Mouse (Mus musculus) adrenal gland, postnatal 4 days (tissue): ENCODE results near the gene Adcyap1. TPM values are rescaled to one million over a fixed set of nuclear protein-coding genes. Genes with fewer than 3 reads are reported as not detected.
A peak's percentile ranks its signal among the peaks of the same experiment; 100 is the strongest.

Experiments used
- DNase-seq, 2 experiments: peaks; one replicate each; pipeline ENCODE4 v3.0.0; 2021 to 2022; ENCODE audit warnings: low spot score in 2 of 2, mixed read lengths in 2 of 2
- long read RNA-seq, 2 experiments: library from polyadenylated mRNA; stranded (forward); transcript quantifications; one replicate each; pipeline ENCODE4 v2.0.0; 2021
- total RNA-seq, 2 experiments: library from RNA; stranded (reverse); gene quantifications; 2 replicates each; pipeline ENCODE4 v1.2.3; 2021

The Adcyap1 gene
- total RNA-seq, result under 1 TPM in 1 of 2 experiments, not detected in 1; 0.25 TPM
- long read RNA-seq, experiment 1, result 0 reads
- long read RNA-seq, experiment 2, partial matches to known transcripts, result 0 of 1 reads
- long read RNA-seq, experiment 2, other reads (novel, unspliced or antisense), result 0 of 1 reads

DNA sequence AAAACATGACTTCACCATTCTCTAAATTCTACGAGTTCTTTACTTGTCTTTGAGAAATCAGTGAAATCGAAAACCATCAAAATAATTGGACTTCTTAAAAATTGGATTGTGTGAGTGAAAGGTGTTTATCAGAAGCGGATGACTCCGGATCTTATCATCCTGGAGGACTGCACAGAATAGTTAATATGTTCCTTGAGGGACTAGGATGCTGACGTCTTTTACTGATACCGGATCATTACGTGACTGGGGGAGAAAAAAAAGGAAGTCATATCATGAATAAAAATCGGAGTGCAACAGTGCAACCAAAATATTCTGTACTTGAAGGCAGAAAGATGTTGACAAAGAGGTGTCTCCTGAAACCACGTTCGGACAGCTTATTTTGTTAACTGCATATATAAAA lies at the start of gene Adcyap1:
TSS of gene Adcyap1 (plus strand) at position 301 of the 400 bp plus-strand sequence.
- DNase-seq, result no peak

GRCm38 (mm10) chr17:93158280-93158851 lies 40.5 kb upstream of the Adcyap1 start:
- DNase-seq, result peak in 1 of 2 experiments; percentile 32

GRCm38 (mm10) chr17:93169572-93169971 lies 29.2 kb upstream of the Adcyap1 start:
- DNase-seq, result no peak

GRCm38 (mm10) chr17:93196846-93197245 lies 2.0 kb upstream of the Adcyap1 start:
- DNase-seq, result no peak

DNA sequence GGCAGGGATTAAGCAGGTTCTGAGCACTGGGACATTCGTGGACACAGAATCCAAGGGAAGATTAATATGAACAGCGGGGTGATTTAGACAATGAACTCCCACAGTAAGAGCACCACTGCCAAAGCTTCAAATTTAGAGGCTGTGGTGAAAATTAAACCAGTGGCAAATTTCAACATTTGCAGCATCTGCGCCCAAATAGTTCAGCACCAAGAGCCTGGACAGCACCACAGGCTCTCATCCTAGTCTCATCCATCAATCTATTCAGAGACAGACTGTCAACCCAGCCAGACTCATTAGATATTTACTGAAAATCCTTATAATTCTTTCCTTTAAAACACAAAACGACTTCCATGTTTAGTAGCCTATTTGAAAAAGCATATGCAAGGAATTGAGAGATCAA lies 604 bp upstream of the Adcyap1 start:
- DNase-seq, result no peak

DNA sequence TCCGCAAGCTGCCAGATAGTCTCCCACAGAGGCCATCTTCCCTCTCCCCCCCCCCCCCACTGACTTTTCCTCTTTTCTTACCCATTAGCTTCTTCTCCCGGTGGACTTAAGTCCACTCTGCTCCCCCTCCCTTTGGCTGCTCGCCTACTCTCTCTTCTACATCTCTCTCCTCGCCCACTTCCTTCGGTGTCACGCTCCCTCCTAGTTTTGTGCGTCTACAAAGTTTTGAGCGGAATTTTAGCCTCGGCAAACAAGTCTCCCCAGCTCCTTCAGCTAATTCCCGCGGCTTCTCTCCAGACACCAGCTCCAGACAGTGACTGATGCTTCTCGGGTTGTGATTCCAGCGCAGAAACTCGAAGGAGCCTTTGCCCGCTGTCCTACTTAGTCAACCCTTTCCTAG lies 401 bp downstream of the Adcyap1 start:
- no peak for DNase-seq

- no peak for DNase-seq
Measured at GRCm38 (mm10) chr17:93199747-93200146, 930 bp downstream of the Adcyap1 start.

DNA sequence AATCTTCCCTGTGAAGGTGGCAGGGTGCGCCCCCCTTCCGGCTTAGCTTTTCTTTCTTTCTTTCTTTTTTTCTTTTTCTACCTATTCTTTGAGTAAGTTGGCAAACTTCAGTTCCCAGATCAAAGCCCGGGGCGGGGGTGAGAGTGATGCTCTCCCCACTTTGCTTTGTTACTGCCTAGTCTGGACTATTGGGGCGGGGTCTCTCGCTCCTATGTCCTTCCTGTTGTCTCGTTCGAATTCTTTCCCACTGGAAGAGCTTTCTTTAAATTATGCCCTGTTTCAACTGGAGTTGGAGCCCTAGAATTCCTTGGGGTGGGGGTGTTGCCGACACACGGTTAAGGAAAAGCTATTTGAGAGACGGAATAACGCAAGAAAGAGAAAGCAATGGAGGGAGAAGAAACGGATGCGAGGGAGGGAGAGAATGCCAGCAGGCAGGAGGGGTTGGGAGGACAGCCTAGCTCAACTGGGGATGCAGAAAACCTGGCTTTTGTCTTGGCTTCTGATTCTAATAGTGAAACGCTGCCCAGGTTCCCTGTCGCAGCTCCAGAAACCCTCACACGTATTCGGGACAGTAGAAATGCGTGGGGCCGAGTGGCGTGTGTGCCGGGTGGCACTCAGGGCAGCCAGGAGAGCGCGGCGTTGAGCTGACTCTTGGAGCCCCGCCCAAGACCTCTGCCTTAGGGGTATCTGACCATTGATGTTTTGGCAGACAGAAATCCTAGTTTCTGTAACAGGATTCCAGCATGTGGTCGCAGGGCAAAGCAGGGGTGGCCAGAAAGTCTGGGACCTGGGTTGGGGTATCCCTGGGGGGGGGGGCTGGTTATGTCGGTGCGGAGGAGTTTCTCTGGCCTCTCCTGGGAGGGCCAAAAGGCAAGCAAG lies 1.8 kb downstream of the Adcyap1 start:
- DNase-seq, result no peak

- DNase-seq, result no peak
Measured at GRCm38 (mm10) chr17:93201265-93201925, 2.6 kb downstream of the Adcyap1 start.

DNA sequence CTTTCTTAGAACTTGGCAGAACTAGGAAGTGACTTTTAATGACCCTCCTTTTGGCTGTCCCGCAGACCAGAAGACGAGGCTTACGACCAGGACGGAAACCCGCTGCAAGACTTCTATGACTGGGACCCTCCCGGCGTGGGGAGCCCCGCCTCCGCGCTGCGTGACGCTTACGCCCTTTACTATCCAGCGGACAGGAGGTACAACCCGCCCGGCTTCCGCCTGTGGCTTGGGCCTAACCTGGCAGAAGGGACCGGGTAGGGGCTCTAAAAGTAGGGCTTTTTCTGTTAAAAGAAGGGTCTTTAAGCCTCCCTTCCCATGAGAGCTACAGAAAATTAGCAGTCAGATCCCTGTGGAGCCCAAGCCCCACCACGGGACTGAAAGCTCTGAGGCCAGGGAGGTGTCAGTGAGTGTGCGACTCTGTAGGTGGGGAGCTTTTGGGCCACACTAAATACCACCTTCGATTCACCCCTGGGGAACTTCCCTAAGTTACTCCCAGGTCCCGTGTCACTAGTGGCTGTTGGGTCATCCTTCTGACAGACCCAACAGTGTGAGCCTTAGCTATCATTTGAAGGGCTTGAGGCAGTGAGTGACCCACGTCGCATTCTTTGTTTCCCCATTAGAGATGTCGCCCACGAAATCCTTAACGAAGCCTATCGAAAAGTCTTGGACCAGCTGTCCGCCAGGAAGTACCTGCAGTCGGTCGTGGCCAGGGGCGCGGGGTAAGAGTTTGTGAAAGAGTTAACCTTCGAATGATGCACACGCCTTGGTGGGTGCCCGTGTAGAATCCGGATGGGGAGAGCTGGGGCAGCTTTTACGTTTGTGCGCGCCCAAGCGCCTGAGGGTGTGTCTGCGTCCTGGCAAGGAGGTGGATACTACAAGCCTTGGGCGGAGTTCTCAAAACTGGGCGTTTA lies 3.6 kb downstream of the Adcyap1 start:
- DNase-seq, result no peak

DNA sequence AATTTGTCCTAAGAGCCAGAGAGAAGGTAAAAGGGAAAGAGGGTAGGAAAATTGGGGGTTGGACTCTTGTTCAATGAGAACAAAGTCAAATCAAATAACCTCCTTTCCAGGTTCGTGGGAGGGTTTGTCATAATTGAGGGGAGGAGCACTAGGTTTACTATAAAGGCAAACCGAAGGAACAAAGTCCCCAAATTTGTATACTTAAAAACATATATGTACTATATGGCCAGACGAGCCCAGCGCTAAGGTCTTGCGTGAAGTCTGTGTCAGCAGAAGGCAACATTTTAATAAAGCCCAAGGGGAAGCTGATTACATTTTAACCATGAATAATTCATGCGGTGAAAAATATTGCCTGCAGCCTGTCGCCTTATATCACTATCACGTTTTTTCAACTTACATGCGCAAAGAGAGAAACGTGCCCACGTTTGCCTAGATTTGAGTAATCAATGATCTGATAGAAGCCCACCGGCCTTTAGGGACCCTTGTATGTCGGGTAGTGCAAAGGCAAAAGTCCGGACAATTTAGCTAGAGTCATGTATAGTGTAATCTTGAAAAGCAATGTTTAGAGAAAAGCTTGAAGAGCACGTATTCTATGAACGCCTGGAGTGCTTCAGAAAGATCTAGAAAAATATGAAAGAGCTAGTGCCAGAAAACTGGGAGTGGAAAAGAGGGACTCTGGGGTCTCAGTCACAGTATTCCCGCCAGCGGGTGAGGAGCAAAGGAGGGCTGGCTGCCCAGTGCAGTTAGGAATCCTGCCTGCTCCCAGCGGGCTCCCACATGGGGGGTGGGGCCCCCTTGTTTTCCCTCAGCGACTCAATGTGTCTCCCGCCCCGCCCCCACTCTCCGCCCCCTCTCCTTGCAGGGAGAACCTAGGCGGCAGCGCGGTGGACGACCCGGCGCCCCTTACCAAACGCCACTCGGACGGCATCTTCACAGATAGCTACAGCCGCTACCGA lies 4.5 kb downstream of the Adcyap1 start:
- no peak for DNase-seq

DNA sequence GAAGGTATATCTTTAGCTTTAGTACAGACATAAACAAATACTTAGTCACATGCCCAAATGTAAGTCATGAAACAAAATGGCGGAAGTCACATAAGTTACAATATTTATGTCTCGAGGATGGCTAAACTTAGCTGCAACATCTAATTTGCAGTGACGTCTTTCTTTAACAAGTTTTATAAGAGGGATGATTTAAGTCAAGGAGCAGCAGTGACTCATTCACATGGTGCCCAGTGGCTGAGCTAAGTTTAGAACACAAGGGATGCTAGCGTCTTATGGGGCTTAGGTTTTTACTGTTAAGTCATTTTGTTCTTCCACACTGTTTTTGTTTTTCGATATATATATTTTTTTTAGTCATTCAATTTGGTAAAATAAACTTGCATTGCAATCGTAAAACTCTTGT lies 19.0 kb downstream of the Adcyap1 start:
- no peak for DNase-seq

- DNase-seq, result no peak
Measured at GRCm38 (mm10) chr17:93218640-93219039, 19.8 kb downstream of the Adcyap1 start.

- no peak for DNase-seq
Measured at GRCm38 (mm10) chr17:93237355-93237754, 38.5 kb downstream of the Adcyap1 start.
